Mouse (Mus musculus): ENCODE results near the gene Cd7.

DNA sequence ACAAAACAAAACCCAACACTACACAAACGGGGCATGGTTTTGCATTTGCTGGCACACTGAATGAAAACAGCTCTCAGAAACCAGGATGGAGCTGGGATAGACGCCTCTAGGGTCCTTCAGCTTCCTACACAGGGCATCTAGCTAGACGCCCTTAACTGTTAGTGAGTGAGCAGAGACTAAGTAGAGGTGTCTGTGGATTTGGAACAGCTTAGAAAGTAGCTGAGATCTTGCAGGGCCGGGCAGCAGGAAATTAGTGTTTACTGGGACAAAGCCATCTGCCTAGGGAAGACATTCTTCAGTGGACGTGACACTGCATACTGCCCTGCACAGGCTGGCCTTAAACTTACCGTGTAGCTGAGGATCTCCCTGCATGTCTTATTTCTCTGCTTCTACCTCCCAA is 23.7 kb downstream of the Cd7 start:
- no peak for TF ChIP-seq CTCF (IDR thresholded peaks at IDR 0.05; ENCODE audit: low read depth)
- no peak for TF ChIP-seq EP300 (IDR thresholded peaks at IDR 0.05; ENCODE audit: low read depth)

All from liver, embryonic 14.5 days (tissue).